Mouse (Mus musculus) liver, embryonic 14.5 days (tissue): ENCODE measurements around the gene Strn4. TPM values are rescaled to one million over a fixed set of nuclear protein-coding genes. Genes with fewer than 3 reads are reported as not detected.
A peak's percentile ranks its signal among the peaks of the same experiment; 100 is the strongest.

ENCODE experiments used
- ATAC-seq: fragments of 200-750 bp; cut with Nextera tagmentation; 2 replicates; pipeline ENCODE4 v1.8.0; 2017; ENCODE audit warnings: moderate number of reproducible peaks, mild to moderate bottlenecking, moderate library complexity; ENCODE audit not compliant: insufficient read depth
- DNase-seq, 3 experiments: peaks; one replicate each; pipeline ENCODE4 v3.0.0-alpha.2; 2012 to 2013; ENCODE audit warnings: low read depth in 3 of 3, low spot score in 3 of 3
- H3K27ac ChIP-seq: fragments of 300-500 bp; sonication (generic); 2 replicates; pipeline ENCODE4 v1.5.1; 2014; ENCODE audit warnings: moderate library complexity, mild to moderate bottlenecking, control low read depth, inconsistent platforms
- H3K27me3 ChIP-seq: fragments of 300-500 bp; sonication (generic); 2 replicates; pipeline ENCODE4 v1.6.1; 2014; ENCODE audit warnings: mild to moderate bottlenecking, low read length, moderate library complexity; ENCODE audit not compliant: control insufficient read depth, insufficient read depth
- H3K36me3 ChIP-seq: fragments of 300-500 bp; sonication (generic); replicated peaks from 2 replicates; pipeline ENCODE4 v1.6.1; 2014; ENCODE audit warnings: low read depth; ENCODE audit not compliant: control insufficient read depth, insufficient read depth
- H3K4me1 ChIP-seq, 2 experiments: fragments of 200-500 bp in 1 of 2; fragments of 300-500 bp in 1 of 2; sonication (generic) in 1 of 2; replicated peaks; 2 replicates each; pipeline ENCODE4 v1.6.1; 2012 to 2014; ENCODE audit warnings: antibody characterized with exemption in 1 of 2, inconsistent platforms in 1 of 2, low read length in 1 of 2; ENCODE audit not compliant: control insufficient read depth in 2 of 2, insufficient read depth in 2 of 2
- H3K4me2 ChIP-seq: fragments of 300-500 bp; sonication (generic); 2 replicates; pipeline ENCODE4 v1.6.1; 2014; ENCODE audit warnings: low read depth, mild to moderate bottlenecking, control low read depth, moderate library complexity
- H3K4me3 ChIP-seq, 2 experiments: fragments of 200-500 bp in 1 of 2; fragments of 300-500 bp in 1 of 2; sonication (generic) in 1 of 2; 2 replicates each; pipeline ENCODE4 v1.5.1; 2012 to 2014; ENCODE audit warnings: low read depth in 2 of 2, low read length in 2 of 2, mild to moderate bottlenecking in 2 of 2, control low read depth in 1 of 2, inconsistent platforms in 1 of 2, moderate library complexity in 1 of 2; ENCODE audit not compliant: insufficient read depth in 1 of 2
- H3K9ac ChIP-seq: fragments of 300-500 bp; sonication (generic); replicated peaks from 2 replicates; pipeline ENCODE4 v1.6.1; 2014; ENCODE audit warnings: mild to moderate bottlenecking, control low read depth, moderate library complexity
- H3K9me3 ChIP-seq: fragments of 300-500 bp; sonication (generic); 2 replicates; pipeline ENCODE4 v1.6.1; 2016; ENCODE audit warnings: low read length, mixed read lengths; ENCODE audit not compliant: control insufficient read depth
- CTCF ChIP-seq: IDR thresholded peaks from 2 replicates; pipeline ENCODE4 v1.5.1; 2016; ENCODE audit warnings: antibody characterized with exemption, low read depth, control low read depth
- EP300 ChIP-seq: IDR thresholded peaks from 2 replicates; pipeline ENCODE4 v1.6.1; 2016; ENCODE audit warnings: antibody characterized with exemption, low read depth
- WGBS: fragments of 180-500 bp; shearing (Covaris S2); extraction: QIAGEN DNeasy Blood & Tissue Kit; methylation state at CpG from one replicate; pipeline ENCODE4 v1.1.7; 2014; ENCODE audit not compliant: insufficient replicate concordance; 5-methylcytosine and 5-hydroxymethylcytosine counted together
- polyA plus RNA-seq, 2 experiments: library from polyadenylated mRNA; depleted of rRNA in 1 of 2; stranded (reverse) in 1 of 2; unstranded in 1 of 2; fragments of >200 nt; fragmentation: Nextera tagmentation in 1 of 2; extraction: Ambion mirVana in 1 of 2; gene quantifications; 2 replicates each; pipeline versions ENCODE4 v1.2.1 to v1.2.3; 2012 to 2014

Gene Strn4
- polyA plus RNA-seq, 2 experiments = 27.2 to 43.0 TPM

DNA sequence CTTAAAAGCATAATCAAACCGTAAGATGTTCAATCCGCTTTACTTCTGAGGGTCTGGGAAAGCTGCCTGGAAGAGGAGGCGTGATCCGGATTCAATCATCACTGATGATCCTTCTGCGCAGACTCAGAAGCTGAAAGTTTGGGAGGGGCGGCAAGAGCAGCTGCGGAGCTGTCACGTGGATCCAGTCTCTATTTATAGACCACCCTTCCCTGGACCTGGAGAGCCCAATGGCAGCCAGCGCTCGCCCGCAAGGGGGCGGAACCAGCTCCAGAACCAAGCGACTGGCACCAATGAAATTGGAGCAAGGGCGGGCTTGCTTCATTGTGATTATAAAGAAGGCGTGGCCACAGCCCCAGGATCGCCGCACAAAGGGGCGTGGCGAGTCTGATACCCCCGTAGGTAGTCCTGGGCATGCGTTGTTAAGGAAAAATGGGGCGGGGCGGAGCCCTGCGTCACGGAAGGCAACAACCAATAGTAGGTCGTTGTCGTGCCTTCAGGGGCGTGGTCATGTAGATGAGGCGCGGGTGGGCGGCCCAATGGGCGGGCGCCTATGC is 59.1 kb downstream of the Strn4 start:
- under 1% methylated on average over 33 of the region's 33 CpGs for WGBS
- Histone ChIP-seq H3K27ac (no peak overlapping the region), H3K27me3 (peaks cover 11% of the 10 kb centered on the region), H3K4me1 (peaks cover 4 to 7% of the 10 kb centered on the region in 2 experiments), H3K9me3 (no peaks in the 10 kb centered on the region), H3K4me3 (peak overlapping the region; percentile 25 to 55), H3K4me2 (peak overlapping the region; percentile 73), H3K36me3 (no peaks in the 10 kb centered on the region), H3K9ac (no peak overlapping the region)
- ATAC-seq (peak; percentile 95), DNase-seq (peak; percentile 99)
- TF ChIP-seq CTCF (peak; percentile 43; the same call in 1 of the 2 replicates), EP300 (no peak)

DNA sequence AGATGAGACGGTGACA is 59.4 kb downstream of the Strn4 start, which contains the start of gene Dact3:
TSS of gene Dact3 (plus strand) at position 8 of the 16 bp plus-strand sequence.
- H3K9me3 ChIP-seq = no peaks in the 10 kb centered on the region
- no peak within 1 kb of the TSS; the same call in 1 of the 2 replicates for H3K27ac ChIP-seq
- H3K27me3 ChIP-seq = peaks cover 11% of the 10 kb centered on the region
- no peaks in the 10 kb centered on the region for H3K36me3 ChIP-seq
- H3K4me1 ChIP-seq = peaks cover 4 to 7% of the 10 kb centered on the region in 2 experiments
- no peak for DNase-seq
- peak within 1 kb of the TSS; percentile 25 to 55 for H3K4me3 ChIP-seq
- peak within 1 kb of the TSS; percentile 3; the same call in 1 of the 2 replicates for H3K9ac ChIP-seq
- 0% methylated on average over 1 of the region's 1 CpGs for WGBS
- no peak for ATAC-seq
- peak within 1 kb of the TSS; percentile 73 for H3K4me2 ChIP-seq
- TF ChIP-seq EP300 (no peak), CTCF (no peak)

DNA sequence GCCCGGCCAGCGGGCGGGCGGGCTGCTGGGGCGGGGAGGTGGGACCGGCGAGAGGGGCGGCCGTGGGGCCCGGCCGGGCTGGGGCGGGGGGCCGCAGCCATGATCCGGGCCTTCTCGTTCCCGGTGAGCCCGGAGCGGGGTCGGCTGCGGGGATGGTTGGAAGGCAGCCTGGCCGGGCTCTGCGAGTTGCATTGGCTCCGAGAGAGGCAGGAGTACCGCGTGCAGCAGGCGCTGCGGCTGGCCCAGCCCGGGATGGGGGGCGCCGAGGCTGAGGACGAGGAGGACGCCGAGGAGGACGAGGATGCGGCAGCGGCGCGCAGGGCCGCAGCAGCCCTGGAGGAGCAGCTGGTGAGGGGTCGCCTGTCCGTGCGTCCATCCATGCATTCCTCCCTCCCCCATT is 59.6 kb downstream of the Strn4 start:
- ATAC-seq = peak; percentile 30
- Histone ChIP-seq H3K27me3 (peaks cover 11% of the 10 kb centered on the region), H3K9ac (peak overlapping the region; percentile 3; the same call in 1 of the 2 replicates), H3K4me3 (peak overlapping the region; percentile 18 to 55), H3K27ac (no peak overlapping the region), H3K9me3 (no peaks in the 10 kb centered on the region), H3K36me3 (no peaks in the 10 kb centered on the region), H3K4me1 (peaks cover 4 to 7% of the 10 kb centered on the region in 2 experiments), H3K4me2 (peak overlapping the region; percentile 73)
- no peak for DNase-seq
- TF ChIP-seq CTCF (no peak), EP300 (no peak)
- WGBS = 2% methylated on average over 38 of the region's 42 CpGs

DNA sequence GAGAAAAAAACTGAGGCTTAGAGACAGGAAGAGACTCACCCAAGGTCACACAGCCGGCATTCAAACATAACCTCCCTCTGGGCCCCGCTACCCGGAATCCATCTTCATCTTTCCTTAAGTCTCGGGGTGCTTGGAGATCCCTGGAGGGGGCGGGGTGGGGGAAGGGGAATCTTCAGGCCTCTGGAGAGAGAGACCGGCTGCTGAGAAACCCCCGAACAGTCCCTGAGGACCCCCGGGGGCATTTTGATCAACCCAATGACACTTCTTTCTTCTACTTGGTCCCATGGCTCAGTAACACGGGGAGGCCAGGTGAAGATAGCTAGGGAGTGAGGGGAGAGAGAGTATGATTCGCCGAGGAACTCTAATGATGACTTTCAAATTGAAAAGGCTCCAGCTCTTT is 60.3 kb downstream of the Strn4 start:
- Histone ChIP-seq H3K9me3 (no peaks in the 10 kb centered on the region), H3K27me3 (peaks cover 11% of the 10 kb centered on the region), H3K4me2 (peak overlapping the region; percentile 73), H3K27ac (no peak overlapping the region), H3K36me3 (no peaks in the 10 kb centered on the region), H3K4me1 (peaks cover 4 to 7% of the 10 kb centered on the region in 2 experiments), H3K9ac (no peak overlapping the region), H3K4me3 (peak overlapping the region in 1 of 2 experiments; percentile 18; a peak in 2 of 4 replicates)
- DNase-seq (no peak), ATAC-seq (no peak)
- 30% methylated on average over 11 of the region's 11 CpGs for WGBS
- TF ChIP-seq CTCF (no peak), EP300 (no peak)

DNA sequence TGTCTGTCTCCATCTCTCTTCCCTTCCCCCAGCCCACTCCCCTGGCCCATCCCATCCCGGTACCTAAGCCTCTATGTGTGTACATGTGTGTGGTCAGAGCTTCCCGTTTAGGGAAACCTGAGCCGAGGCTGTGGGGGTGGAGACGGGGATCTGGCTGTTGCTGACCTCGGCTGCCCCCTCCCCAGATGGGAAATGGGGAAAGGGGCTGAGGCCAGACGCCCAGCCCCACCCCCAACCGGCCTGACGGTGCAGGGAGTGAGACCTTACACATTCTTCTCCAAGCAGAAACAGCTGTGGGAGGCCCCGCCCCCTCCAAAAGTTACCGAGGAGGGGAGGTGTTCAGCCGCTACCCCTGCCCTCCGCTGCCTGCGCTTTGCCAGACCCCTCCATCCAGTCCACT is 60.9 kb downstream of the Strn4 start:
- Histone ChIP-seq H3K27ac (no peak overlapping the region), H3K4me1 (peaks cover 4 to 7% of the 10 kb centered on the region in 2 experiments), H3K36me3 (no peaks in the 10 kb centered on the region), H3K4me3 (no peak overlapping the region), H3K4me2 (0 out of 2 replicates have a peak overlapping the region, but pooled peaks have one; percentile 18), H3K9me3 (no peaks in the 10 kb centered on the region), H3K9ac (no peak overlapping the region), H3K27me3 (peaks cover 11% of the 10 kb centered on the region)
- WGBS = 10% methylated on average over 13 of the region's 13 CpGs
- TF ChIP-seq EP300 = no peak
- no peak for ATAC-seq
- DNase-seq = no peak
